Mouse (Mus musculus) right cerebral cortex, postnatal 14 days (tissue): ENCODE measurements around the gene Gpatch1.
A peak's percentile ranks its signal among the peaks of the same experiment; 100 is the strongest.

Source experiments
- DNase-seq: peaks from one replicate; pipeline ENCODE4 v3.0.0; 2022

Gene Gpatch1

GRCm38 (mm10) chr7:35317729-35318609 is at the start of gene Gpatch1:
Gene Gpatch1, minus strand, starts transcription at chr7:35318440.
- DNase-seq = peak; percentile 97

- DNase-seq = no peak
Measured at GRCm38 (mm10) chr7:35365161-35365910, 47.1 kb upstream of the Gpatch1 start.

GRCm38 (mm10) chr7:35362868-35363267 is 44.6 kb upstream of the Gpatch1 start:
- DNase-seq = no peak

GRCm38 (mm10) chr7:35362253-35362652 is 44.0 kb upstream of the Gpatch1 start:
- no peak for DNase-seq

GRCm38 (mm10) chr7:35357621-35358020 is 39.4 kb upstream of the Gpatch1 start:
- DNase-seq = no peak

GRCm38 (mm10) chr7:35355303-35355872 is 37.1 kb upstream of the Gpatch1 start:
- DNase-seq = no peak

- no peak for DNase-seq
Measured at GRCm38 (mm10) chr7:35353306-35353705, 35.1 kb upstream of the Gpatch1 start.

GRCm38 (mm10) chr7:35351155-35351554 is 32.9 kb upstream of the Gpatch1 start:
- DNase-seq = no peak

- no peak for DNase-seq
Measured at GRCm38 (mm10) chr7:35349886-35350684, 31.8 kb upstream of the Gpatch1 start.

GRCm38 (mm10) chr7:35349022-35349421 is 30.8 kb upstream of the Gpatch1 start:
- no peak for DNase-seq

GRCm38 (mm10) chr7:35347918-35348700 is 29.9 kb upstream of the Gpatch1 start:
- DNase-seq = no peak

- DNase-seq = no peak
Measured at GRCm38 (mm10) chr7:35344785-35345330, 26.6 kb upstream of the Gpatch1 start.

- DNase-seq = no peak
Measured at GRCm38 (mm10) chr7:35342498-35342897, 24.3 kb upstream of the Gpatch1 start.

GRCm38 (mm10) chr7:35341282-35341681 is 23.0 kb upstream of the Gpatch1 start:
- DNase-seq = no peak

- no peak for DNase-seq
Measured at GRCm38 (mm10) chr7:35340196-35340595, 22.0 kb upstream of the Gpatch1 start.

- peak; percentile 18 for DNase-seq
Measured at GRCm38 (mm10) chr7:35334527-35335452, 16.6 kb upstream of the Gpatch1 start.

- DNase-seq = peak; percentile 97
Measured at GRCm38 (mm10) chr7:35333692-35334526, 15.7 kb upstream of the Gpatch1 start, which contains the start of gene Rhpn2. Gene Rhpn2, plus strand, starts transcription at chr7:35334170.

- peak; percentile 26 for DNase-seq
Measured at GRCm38 (mm10) chr7:35333231-35333651, 15.0 kb upstream of the Gpatch1 start.

- no peak for DNase-seq
Measured at GRCm38 (mm10) chr7:35331590-35331989, 13.3 kb upstream of the Gpatch1 start.
